Mouse (Mus musculus) hindbrain, embryonic 14.5 days (tissue): ENCODE measurements around the gene Slc48a1. TPM values are rescaled to one million over a fixed set of nuclear protein-coding genes. Genes with fewer than 3 reads are reported as not detected.

Experiments
- ATAC-seq: fragments of 200-750 bp; cut with Nextera tagmentation; 2 replicates; pipeline ENCODE4 v1.8.0; 2017; ENCODE audit warnings: moderate number of reproducible peaks, mild to moderate bottlenecking, moderate TSS enrichment, moderate library complexity; ENCODE audit not compliant: low FRiP score
- DNase-seq: peaks from one replicate; pipeline ENCODE4 v3.0.0-alpha.2; 2015; ENCODE audit warnings: low spot score
- H3K27ac ChIP-seq: fragments of 300-500 bp; sonication (generic); 2 replicates; pipeline ENCODE4 v1.5.1; 2014; ENCODE audit warnings: mild to moderate bottlenecking, moderate library complexity
- H3K27me3 ChIP-seq: fragments of 300-500 bp; sonication (generic); 2 replicates; pipeline ENCODE4 v1.6.1; 2014; ENCODE audit warnings: mild to moderate bottlenecking, low read length, mixed read lengths; ENCODE audit not compliant: control insufficient read depth, insufficient read depth
- H3K36me3 ChIP-seq: fragments of 300-500 bp; sonication (generic); replicated peaks from 2 replicates; pipeline ENCODE4 v1.6.1; 2014; ENCODE audit not compliant: control insufficient read depth, insufficient read depth
- H3K4me1 ChIP-seq: fragments of 300-500 bp; sonication (generic); replicated peaks from 2 replicates; pipeline ENCODE4 v1.6.1; 2014; ENCODE audit warnings: antibody characterized with exemption, low read length, mixed read lengths; ENCODE audit not compliant: control insufficient read depth, insufficient read depth
- H3K4me2 ChIP-seq: fragments of 300-500 bp; sonication (generic); replicated peaks from 2 replicates; pipeline ENCODE4 v1.6.1; 2014; ENCODE audit warnings: mild to moderate bottlenecking, moderate library complexity
- H3K4me3 ChIP-seq: fragments of 300-500 bp; sonication (generic); replicated peaks from 2 replicates; pipeline ENCODE4 v1.5.1; 2014; ENCODE audit warnings: mild to moderate bottlenecking, low read length
- H3K9ac ChIP-seq: fragments of 300-500 bp; sonication (generic); 2 replicates; pipeline ENCODE4 v1.6.1; 2014
- H3K9me3 ChIP-seq: fragments of 300-500 bp; sonication (generic); 2 replicates; pipeline ENCODE4 v1.6.1; 2016; ENCODE audit warnings: low read length; ENCODE audit not compliant: control insufficient read depth
- WGBS: fragments of 180-500 bp; shearing (Covaris S2); extraction: QIAGEN DNeasy Blood & Tissue Kit; methylation state at CpG from one replicate; pipeline ENCODE4 v1.1.7; 2014; 5-methylcytosine and 5-hydroxymethylcytosine counted together
- polyA plus RNA-seq: library from polyadenylated mRNA; unstranded; fragments of >200 nt; fragmentation: Nextera tagmentation; extraction: Ambion mirVana; gene quantifications from 2 replicates; pipeline ENCODE4 v1.2.1, GENCODE M21; 2014

The Slc48a1 gene
- polyA plus RNA-seq, 1 experiment from 2014 or later: 92.6 TPM

DNA sequence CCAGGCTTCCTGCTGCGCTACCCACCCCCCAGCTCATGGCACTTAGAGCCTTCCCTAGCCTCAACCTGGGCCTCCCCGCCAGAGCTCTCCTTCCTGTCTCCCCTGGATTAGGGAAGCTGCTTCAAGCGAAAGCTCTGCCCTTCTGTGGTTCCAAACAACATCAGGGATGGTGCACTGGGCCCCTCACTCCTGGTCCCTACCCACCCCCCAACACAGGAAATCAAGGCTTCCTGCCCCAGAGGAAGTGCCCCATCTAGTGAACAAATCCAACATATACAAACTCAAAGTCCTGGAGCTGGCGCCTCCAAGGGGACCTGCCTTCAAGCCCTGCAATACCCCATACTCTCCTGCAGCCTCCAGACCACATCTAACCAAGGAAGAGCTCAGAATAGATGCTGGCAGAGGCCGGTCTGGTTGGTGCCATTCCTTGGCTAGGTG, 50.6 kb downstream of the Slc48a1 start:
- 0 out of 2 replicates have a peak overlapping the region, but pooled peaks have one; percentile 13 for H3K4me3 ChIP-seq
- DNase-seq (no peak), ATAC-seq (no peak)
- H3K9me3 ChIP-seq: no peaks in the 10 kb centered on the region
- peak overlapping the region; percentile 72; the same call in 1 of the 2 replicates for H3K27ac ChIP-seq
- 0 out of 2 replicates have a peak, but pooled peaks cover 4% of the 10 kb centered on the region for H3K36me3 ChIP-seq
- H3K9ac ChIP-seq: peak overlapping the region; percentile 31; the same call in 1 of the 2 replicates
- H3K27me3 ChIP-seq: no peaks in the 10 kb centered on the region
- H3K4me2 ChIP-seq: peak overlapping the region; percentile 86
- H3K4me1 ChIP-seq: peaks cover 67% of the 10 kb centered on the region
- 61% methylated on average over 5 of the region's 5 CpGs for WGBS

DNA sequence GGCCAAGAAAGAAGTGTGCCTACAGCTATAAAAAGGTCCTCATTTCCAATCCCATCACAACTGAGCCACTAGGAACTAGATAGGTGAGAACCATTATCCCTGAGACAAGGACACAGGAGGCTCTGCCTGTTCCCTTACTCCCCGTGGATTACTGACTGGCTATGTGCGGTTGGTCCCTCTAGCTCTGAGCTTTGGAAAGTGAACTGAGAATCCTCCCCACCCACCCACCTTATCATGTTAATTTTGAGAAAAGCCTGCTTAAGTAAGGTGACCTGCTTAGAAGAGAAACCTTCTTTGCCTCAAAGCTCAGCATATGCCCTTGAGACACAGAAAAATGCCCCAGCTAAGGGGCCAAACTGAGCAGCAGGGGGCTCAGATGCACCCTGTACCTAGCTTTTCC, 51.1 kb downstream of the Slc48a1 start:
- H3K36me3 ChIP-seq: 0 out of 2 replicates have a peak, but pooled peaks cover 4% of the 10 kb centered on the region
- no peaks in the 10 kb centered on the region for H3K27me3 ChIP-seq
- H3K9me3 ChIP-seq: no peaks in the 10 kb centered on the region
- peak overlapping the region; percentile 30; the same call in 1 of the 2 replicates for H3K27ac ChIP-seq
- H3K4me3 ChIP-seq: 0 out of 2 replicates have a peak overlapping the region, but pooled peaks have one; percentile 88
- H3K9ac ChIP-seq: peak overlapping the region; percentile 98
- DNase-seq: no peak
- peaks cover 64% of the 10 kb centered on the region for H3K4me1 ChIP-seq
- no peak for ATAC-seq
- WGBS: 43% methylated on average over 2 of the region's 2 CpGs
- H3K4me2 ChIP-seq: peak overlapping the region; percentile 86

DNA sequence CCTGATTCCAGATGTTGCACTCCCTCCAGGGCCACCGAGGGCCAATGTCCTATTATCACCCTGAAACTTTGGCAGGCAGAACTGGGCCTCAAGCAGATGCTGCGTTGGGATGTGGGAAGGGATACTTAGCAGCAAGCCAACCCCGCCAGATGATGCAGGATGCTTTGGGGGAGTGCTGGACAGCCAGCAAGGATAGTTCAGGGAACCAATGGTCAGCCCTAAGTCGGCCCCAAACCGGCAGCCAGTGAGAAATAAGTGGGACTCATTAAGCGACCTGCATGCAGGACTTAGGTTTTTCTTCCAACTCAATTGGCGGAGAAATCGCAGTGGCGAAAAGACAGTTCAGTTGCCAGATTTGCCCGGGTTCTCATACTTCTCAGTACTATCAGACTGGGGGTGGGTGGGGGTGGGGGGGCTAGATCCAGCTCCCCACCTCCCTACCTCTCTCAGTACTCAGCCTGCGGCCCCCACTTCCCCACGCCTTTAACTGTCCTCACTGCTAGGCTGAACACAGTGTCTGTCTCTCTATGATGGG, 52.0 kb downstream of the Slc48a1 start:
- peak overlapping the region; percentile 88 for H3K4me3 ChIP-seq
- peak overlapping the region; percentile 98 for H3K27ac ChIP-seq
- peak overlapping the region; percentile 98 for H3K9ac ChIP-seq
- ATAC-seq (no peak), DNase-seq (no peak)
- WGBS: 9% methylated on average over 12 of the region's 12 CpGs
- no peaks in the 10 kb centered on the region for H3K27me3 ChIP-seq
- H3K36me3 ChIP-seq: 0 out of 2 replicates have a peak, but pooled peaks cover 4% of the 10 kb centered on the region
- H3K4me2 ChIP-seq: peak overlapping the region; percentile 86
- peaks cover 56% of the 10 kb centered on the region for H3K4me1 ChIP-seq
- no peaks in the 10 kb centered on the region for H3K9me3 ChIP-seq

DNA sequence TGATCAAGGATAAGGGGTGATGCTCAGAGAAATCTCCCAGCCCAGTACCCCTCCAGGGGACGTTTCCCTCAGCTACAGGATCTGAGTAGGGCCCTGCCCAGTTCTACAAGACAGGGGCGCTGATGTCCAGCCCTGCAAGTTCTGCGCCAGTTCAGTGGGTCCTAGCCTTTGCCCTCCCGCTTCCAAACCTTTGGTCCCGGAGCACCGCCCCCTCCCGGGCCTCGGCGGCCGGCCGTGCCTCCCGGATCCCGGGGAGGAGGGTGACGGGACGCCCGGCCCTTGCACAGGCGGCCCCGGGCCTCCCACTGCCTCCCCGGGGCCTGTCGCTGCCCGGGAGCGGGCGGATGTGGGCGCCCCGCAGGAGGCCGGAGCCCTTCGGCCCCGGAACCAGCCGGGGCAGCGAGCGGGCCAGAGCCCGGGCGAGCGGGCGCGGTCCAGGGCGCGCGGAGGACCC, 52.5 kb downstream of the Slc48a1 start:
- H3K4me3 ChIP-seq: peak overlapping the region; percentile 88
- peak overlapping the region; percentile 86 for H3K4me2 ChIP-seq
- H3K9ac ChIP-seq: peak overlapping the region; percentile 98
- H3K27ac ChIP-seq: peak overlapping the region; percentile 98
- H3K4me1 ChIP-seq: peaks cover 51% of the 10 kb centered on the region
- no peaks in the 10 kb centered on the region for H3K9me3 ChIP-seq
- DNase-seq: no peak
- no peaks in the 10 kb centered on the region for H3K27me3 ChIP-seq
- peak; percentile 22; the same call in 1 of the 2 replicates for ATAC-seq
- under 1% methylated on average over 34 of the region's 39 CpGs for WGBS
- 0 out of 2 replicates have a peak, but pooled peaks cover 4% of the 10 kb centered on the region for H3K36me3 ChIP-seq

DNA sequence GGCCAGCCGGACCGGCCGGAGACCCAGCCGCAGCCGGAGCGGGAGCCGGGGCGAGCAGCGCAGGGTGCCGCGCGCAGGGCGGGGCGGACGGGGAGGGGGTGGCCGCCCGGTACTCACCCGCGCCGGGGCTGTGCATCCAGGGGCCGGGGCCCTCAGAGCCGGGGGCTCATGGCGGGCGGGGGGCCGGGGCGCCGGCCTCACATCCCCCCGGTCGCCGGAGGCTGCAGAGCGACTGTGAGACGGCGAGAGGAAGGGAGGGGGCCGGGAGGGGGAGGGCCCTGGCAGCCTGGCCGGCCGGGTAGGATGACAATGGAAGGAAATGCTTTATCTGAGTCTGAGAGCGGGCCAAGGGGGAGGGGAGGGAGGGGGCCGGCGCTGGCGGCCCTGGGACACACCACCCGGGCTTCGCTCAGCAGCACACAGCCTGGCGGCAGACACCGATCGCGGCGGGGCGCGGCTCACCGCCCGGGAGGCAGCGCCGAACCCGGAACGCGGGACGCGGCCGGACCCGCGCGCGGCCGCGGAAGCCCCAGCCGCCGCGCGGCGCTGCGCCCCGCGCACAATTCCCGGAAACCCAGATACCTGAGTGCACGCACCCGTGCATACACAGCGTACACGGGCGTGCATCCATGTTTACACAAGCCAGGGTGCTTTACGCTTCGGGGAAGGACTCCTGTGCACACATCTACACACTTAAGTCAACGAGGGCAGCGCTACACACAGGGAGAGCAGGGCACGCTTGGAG, 53.1 kb downstream of the Slc48a1 start:
- peak; percentile 71 for DNase-seq
- WGBS: under 1% methylated on average over 65 of the region's 84 CpGs
- H3K36me3 ChIP-seq: 0 out of 2 replicates have a peak, but pooled peaks cover 2% of the 10 kb centered on the region

DNA sequence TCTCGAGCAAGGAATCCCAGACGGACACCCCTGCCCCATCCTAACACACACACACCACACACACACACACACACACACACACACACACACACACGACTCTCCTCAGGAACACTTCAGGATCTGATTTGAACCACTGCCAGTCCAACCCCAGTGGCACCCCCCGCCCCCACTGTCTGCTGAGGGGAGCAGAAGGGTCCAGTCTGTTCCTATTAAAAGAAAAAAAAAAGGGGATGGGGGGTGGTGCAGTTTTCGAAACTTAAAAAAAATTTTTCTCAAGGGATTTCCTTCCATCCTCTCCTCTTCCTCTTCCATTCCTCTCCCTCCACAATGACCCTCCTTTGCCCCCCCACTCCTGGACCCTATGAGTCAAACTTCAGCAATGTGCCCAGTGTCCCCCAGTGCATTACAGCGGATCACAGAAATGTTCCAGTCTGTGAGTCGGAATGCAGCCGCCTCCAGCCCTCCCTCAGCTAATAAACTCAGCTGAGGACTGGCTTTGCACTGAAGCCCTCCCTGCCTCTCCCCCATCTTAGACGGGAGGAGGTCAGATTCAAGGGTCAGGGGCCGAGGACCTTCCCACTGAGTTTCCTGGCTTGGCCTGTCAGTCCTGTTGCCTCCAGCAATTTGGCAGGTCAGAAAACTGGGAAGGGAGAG, 53.8 kb downstream of the Slc48a1 start:
- 6% methylated on average over 10 of the region's 10 CpGs for WGBS
- no peaks in the 10 kb centered on the region for H3K9me3 ChIP-seq
- peak overlapping the region; percentile 98 for H3K27ac ChIP-seq
- H3K9ac ChIP-seq: peak overlapping the region; percentile 98
- H3K4me1 ChIP-seq: peaks cover 44% of the 10 kb centered on the region
- ATAC-seq (no peak), DNase-seq (no peak)
- H3K27me3 ChIP-seq: no peaks in the 10 kb centered on the region
- H3K4me3 ChIP-seq: peak overlapping the region; percentile 88
- peak overlapping the region; percentile 86 for H3K4me2 ChIP-seq
- H3K36me3 ChIP-seq: no peaks in the 10 kb centered on the region

More for the DNA sequence above, 53.1 kb downstream of the Slc48a1 start:
- peak overlapping the region; percentile 98 for H3K9ac ChIP-seq
- peak; percentile 82 for ATAC-seq
- no peaks in the 10 kb centered on the region for H3K9me3 ChIP-seq
- H3K27me3 ChIP-seq: no peaks in the 10 kb centered on the region
- peaks cover 46% of the 10 kb centered on the region for H3K4me1 ChIP-seq
- peak overlapping the region; percentile 86 for H3K4me2 ChIP-seq
- H3K4me3 ChIP-seq: peak overlapping the region; percentile 88
- peak overlapping the region; percentile 98 for H3K27ac ChIP-seq

DNA sequence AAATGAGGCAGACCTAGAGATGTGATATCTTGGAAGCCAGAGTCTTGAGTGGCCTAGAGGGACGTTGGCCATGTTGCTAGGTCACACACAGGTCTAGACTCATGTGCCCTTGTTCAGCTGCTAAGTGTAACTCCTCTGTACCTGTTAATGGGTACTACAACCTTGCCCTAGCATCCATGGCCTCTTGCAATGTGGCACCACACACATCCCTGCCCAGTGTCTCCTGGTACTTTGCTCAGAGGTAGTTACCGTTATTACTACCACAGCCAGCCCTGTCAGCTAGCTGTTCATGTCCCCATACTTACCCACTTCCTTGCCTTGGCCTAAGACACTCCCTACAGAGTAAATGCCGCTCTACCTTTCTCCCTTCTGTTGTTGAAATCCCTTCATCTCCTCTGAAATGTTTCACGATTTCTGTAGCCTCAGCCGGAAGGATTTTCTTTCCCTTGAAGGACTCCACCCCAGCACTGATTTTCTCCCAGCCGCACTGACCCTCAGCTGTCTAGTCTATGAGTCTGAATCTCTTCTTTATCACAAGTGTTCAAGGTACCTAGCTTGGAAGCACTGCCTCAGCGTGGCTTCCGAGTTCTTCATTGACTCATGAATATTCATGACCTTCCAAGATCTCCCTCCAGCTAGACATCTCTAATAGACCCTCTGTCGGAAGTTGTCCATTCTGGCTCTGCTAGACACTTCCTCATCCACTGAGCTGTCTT, 54.6 kb downstream of the Slc48a1 start:
- 53% methylated on average over 9 of the region's 9 CpGs for WGBS
- no peak for DNase-seq
- no peaks in the 10 kb centered on the region for H3K36me3 ChIP-seq
- no peaks in the 10 kb centered on the region for H3K9me3 ChIP-seq
- ATAC-seq: no peak
- H3K4me2 ChIP-seq: no peak overlapping the region
- H3K4me1 ChIP-seq: peaks cover 43% of the 10 kb centered on the region
- no peak overlapping the region for H3K4me3 ChIP-seq
- no peaks in the 10 kb centered on the region for H3K27me3 ChIP-seq
- no peak overlapping the region for H3K9ac ChIP-seq
- H3K27ac ChIP-seq: no peak overlapping the region

DNA sequence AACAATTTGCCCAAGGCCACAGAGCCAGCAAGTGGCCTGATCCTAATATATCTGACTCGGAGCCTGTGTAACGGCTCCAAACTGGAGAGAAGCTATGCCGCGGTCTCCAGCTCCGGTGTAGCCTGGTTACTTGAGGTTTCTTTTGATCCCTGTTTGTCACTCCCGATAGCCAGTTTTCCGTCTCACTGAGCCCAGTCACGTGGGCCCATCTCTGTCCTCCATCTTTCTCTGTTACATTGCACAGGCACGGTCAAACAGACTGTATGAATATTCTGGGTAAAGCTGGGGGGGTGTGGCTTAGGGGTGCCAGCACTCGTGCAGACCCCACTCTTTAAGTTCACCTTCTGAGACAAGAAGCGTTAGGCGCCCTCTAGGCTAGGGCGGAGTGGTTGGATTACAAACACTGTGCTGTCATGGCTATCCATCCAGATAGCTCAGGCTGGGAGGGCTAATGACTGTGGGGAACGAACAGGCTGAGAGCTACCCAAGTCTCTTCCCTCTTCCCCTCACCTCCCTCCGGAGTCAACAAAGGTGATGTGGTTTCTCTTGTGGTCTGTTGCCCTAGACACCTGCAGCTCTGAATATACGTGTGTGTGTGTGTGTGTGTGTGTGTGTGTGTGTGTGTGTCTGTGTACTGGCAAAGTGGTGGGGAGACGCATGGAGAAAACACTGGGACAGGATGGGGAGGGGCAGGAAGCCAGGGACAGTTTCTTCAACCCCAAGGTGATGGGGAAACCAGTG, 58.0 kb downstream of the Slc48a1 start:
- H3K27ac ChIP-seq: no peak overlapping the region
- DNase-seq (no peak), ATAC-seq (no peak)
- 55% methylated on average over 17 of the region's 17 CpGs for WGBS
- H3K4me3 ChIP-seq: no peak overlapping the region
- H3K4me2 ChIP-seq: no peak overlapping the region
- H3K27me3 ChIP-seq: no peaks in the 10 kb centered on the region
- H3K9ac ChIP-seq: no peak overlapping the region
- no peaks in the 10 kb centered on the region for H3K36me3 ChIP-seq
- peaks cover 23% of the 10 kb centered on the region for H3K4me1 ChIP-seq
- no peaks in the 10 kb centered on the region for H3K9me3 ChIP-seq
